Mouse (Mus musculus): ENCODE measurements at regions not wholly inside any gene's neighbourhood (a gene's known extent, or its start where the extent isn't known, plus 50 kb on each side); places are given as distances from the start of the nearest gene placed in this dataset.

DNA sequence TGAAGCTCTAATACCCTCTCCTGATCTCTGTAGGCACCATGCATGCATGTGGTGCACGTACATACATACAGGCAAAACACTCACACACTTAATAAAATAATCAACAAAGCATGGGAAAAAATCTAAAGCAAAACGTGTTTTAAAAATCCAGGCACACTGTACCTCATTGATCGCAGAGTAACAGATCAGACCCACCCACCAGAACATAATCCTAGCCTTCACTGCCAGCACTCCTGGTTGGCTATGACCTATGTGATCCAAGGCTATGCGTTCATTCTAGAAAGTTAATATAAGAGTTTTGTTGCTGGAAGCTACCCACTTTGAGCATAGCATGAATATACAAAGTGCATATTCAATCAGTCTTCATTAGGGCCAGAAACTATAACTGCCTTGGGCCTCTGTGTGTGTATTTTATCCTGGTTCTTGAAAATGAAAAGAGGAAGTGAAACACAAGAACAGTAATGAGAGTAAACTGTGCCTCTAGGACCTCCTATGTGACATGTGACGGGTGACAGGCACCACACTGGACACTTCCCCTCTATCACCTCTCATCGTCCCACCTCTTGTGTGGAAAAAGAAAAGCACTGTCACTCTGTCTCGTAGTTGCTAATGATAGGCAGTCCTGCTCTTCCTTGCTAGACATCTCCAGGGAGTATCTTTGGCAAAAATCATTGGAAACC, 297.9 kb downstream of the Ipo11 start:
- ATAC-seq (replicated peaks; ENCODE audit: low FRiP score) = no peak
- H3K4me1 ChIP-seq (replicated peaks; ENCODE audit: control insufficient read depth, insufficient read depth, low read length) = no peaks in the 10 kb centered on the region
- no peak overlapping the region for H3K4me3 ChIP-seq (ENCODE audit: low read depth, low read length)
- H3K36me3 ChIP-seq (ENCODE audit: control insufficient read depth, insufficient read depth, low read length) = no peaks in the 10 kb centered on the region
- H3K27ac ChIP-seq (ENCODE audit: low read depth, low read length) = no peak overlapping the region
- no peak for DNase-seq (ENCODE audit: low spot score)
- no peaks in the 10 kb centered on the region for H3K27me3 ChIP-seq (replicated peaks; ENCODE audit: control insufficient read depth, insufficient read depth, low read length)
- WGBS = 66% methylated on average over 7 of the region's 7 CpGs
- no peak overlapping the region for H3K9ac ChIP-seq (ENCODE audit: low read depth, low read length)
- no peak overlapping the region for H3K4me2 ChIP-seq
- no peaks in the 10 kb centered on the region for H3K9me3 ChIP-seq (ENCODE audit: control insufficient read depth, low read length)

DNA sequence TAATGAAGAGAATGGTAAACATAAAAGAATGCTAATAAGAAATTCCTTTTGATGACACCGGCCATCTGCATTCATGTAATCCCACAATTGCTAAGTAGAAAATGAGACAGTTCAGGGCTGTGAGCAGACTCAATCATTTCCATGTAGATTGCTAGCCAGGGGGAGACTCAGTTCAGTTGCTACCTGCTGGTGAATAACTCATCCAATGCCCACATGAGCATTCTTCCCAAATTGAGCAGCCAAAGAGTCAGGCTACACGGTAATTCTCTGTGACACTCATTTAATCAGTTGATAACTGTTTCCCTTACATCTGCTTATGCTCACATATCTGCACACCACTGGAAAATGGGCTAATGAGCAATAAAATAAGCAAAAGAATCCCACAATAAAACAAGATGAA, 345.0 kb downstream of the Ipo11 start:
- H3K36me3 ChIP-seq (ENCODE audit: control insufficient read depth, insufficient read depth, low read length) = no peaks in the 10 kb centered on the region
- H3K4me3 ChIP-seq (ENCODE audit: low read depth, low read length) = no peak overlapping the region
- H3K9me3 ChIP-seq (ENCODE audit: control insufficient read depth, low read length) = no peaks in the 10 kb centered on the region
- H3K4me1 ChIP-seq (replicated peaks; ENCODE audit: control insufficient read depth, insufficient read depth, low read length) = no peaks in the 10 kb centered on the region
- DNase-seq (ENCODE audit: low spot score) = no peak
- 68% methylated on average over 2 of the region's 2 CpGs for WGBS
- ATAC-seq (replicated peaks; ENCODE audit: low FRiP score) = no peak
- no peaks in the 10 kb centered on the region for H3K27me3 ChIP-seq (replicated peaks; ENCODE audit: control insufficient read depth, insufficient read depth, low read length)
- no peak overlapping the region for H3K4me2 ChIP-seq
- no peak overlapping the region for H3K27ac ChIP-seq (ENCODE audit: low read depth, low read length)
- H3K9ac ChIP-seq (ENCODE audit: low read depth, low read length) = no peak overlapping the region

DNA sequence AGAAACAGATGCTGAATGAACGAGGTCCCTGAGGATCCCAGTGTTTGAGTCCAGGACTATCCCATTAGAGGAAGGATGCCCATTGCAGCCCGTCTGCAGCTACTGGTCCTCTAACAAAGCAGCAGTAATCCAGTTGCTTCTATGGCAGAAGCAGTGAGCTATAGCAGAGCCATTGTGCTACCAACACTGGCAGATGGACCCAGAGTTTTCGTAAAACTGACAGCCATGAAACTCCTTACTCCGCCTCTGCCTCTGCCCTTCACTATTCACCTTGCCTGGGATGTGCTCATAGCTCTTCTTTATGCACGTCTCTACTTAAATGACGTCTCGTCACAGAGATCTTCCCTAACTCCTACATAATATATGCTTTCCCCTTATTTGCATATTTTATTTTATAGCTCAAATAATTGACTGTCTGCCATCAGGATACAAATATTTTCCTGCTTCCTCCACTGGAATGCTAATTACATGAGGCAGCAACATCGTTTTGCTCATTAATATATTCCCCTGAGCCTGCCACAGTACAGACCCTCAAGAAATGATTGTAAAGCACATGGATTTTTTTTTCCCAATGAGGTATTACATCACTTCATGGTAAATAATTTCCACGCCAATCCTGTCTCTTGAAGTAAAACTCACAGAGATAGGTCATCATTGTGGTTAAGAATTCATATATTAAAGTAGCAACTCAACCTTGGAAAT, 368.9 kb downstream of the Ipo11 start:
- no peak overlapping the region for H3K27ac ChIP-seq (ENCODE audit: low read depth, low read length)
- H3K27me3 ChIP-seq (replicated peaks; ENCODE audit: control insufficient read depth, insufficient read depth, low read length) = no peaks in the 10 kb centered on the region
- H3K4me1 ChIP-seq (replicated peaks; ENCODE audit: control insufficient read depth, insufficient read depth, low read length) = no peaks in the 10 kb centered on the region
- no peaks in the 10 kb centered on the region for H3K9me3 ChIP-seq (ENCODE audit: control insufficient read depth, low read length)
- WGBS = 79% methylated on average over 9 of the region's 9 CpGs
- H3K36me3 ChIP-seq (ENCODE audit: control insufficient read depth, insufficient read depth, low read length) = no peaks in the 10 kb centered on the region
- DNase-seq (ENCODE audit: low spot score) = no peak
- no peak for ATAC-seq (replicated peaks; ENCODE audit: low FRiP score)
- no peak overlapping the region for H3K4me2 ChIP-seq
- no peak overlapping the region for H3K4me3 ChIP-seq (ENCODE audit: low read depth, low read length)
- no peak overlapping the region for H3K9ac ChIP-seq (ENCODE audit: low read depth, low read length)

DNA sequence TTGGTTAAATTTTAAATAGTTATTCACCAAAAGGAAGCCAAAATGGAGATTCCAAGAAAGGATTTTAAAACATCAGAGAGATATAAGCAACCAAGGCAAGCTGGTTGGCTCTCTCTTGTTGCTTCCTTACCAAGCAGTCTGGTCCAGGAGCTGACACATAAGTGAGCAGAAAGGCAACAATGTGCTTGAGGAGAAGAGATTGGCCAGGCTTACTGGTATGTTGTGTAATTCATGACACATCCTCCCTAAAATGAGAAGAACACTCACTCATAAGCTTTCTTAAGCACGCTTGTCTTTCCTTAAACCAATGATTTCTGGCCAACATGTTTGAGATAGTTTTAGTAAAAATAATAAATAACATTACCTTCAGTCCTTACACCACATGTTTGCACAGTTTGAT, 374.2 kb downstream of the Ipo11 start:
- H3K4me1 ChIP-seq (replicated peaks; ENCODE audit: control insufficient read depth, insufficient read depth, low read length) = no peaks in the 10 kb centered on the region
- H3K9me3 ChIP-seq (ENCODE audit: control insufficient read depth, low read length) = no peaks in the 10 kb centered on the region
- no peak overlapping the region for H3K4me2 ChIP-seq
- H3K36me3 ChIP-seq (ENCODE audit: control insufficient read depth, insufficient read depth, low read length) = no peaks in the 10 kb centered on the region
- ATAC-seq (replicated peaks; ENCODE audit: low FRiP score) (no peak), DNase-seq (ENCODE audit: low spot score) (no peak)
- H3K4me3 ChIP-seq (ENCODE audit: low read depth, low read length) = no peak overlapping the region
- 77% methylated on average over 1 of the region's 1 CpGs for WGBS
- H3K9ac ChIP-seq (ENCODE audit: low read depth, low read length) = no peak overlapping the region
- no peaks in the 10 kb centered on the region for H3K27me3 ChIP-seq (replicated peaks; ENCODE audit: control insufficient read depth, insufficient read depth, low read length)
- no peak overlapping the region for H3K27ac ChIP-seq (ENCODE audit: low read depth, low read length)

DNA sequence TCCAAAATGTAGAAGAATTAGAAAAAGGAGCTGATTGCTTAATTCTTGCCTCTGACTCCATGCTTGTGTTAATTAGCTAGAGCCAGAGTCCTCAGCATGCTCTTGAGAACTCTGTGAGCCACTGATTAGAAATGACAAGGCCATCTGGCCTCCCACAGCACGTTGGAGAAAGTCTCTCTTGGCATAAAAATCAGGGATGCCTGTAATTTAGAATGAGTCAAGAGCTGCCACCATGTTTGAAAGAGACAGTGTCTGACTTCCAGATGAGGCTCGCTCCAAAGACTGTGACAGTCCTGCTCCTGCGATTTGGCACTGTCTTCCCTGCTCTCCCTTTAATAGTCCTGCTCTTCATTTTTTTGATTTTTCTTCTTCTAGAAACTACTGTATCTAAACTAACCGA, 374.6 kb downstream of the Ipo11 start:
- ATAC-seq (replicated peaks; ENCODE audit: low FRiP score) = no peak
- DNase-seq (ENCODE audit: low spot score) = no peak
- Histone ChIP-seq H3K4me1 (replicated peaks; ENCODE audit: control insufficient read depth, insufficient read depth, low read length) (no peaks in the 10 kb centered on the region), H3K4me3 (ENCODE audit: low read depth, low read length) (no peak overlapping the region), H3K9me3 (ENCODE audit: control insufficient read depth, low read length) (no peaks in the 10 kb centered on the region), H3K9ac (ENCODE audit: low read depth, low read length) (no peak overlapping the region), H3K36me3 (ENCODE audit: control insufficient read depth, insufficient read depth, low read length) (no peaks in the 10 kb centered on the region), H3K27me3 (replicated peaks; ENCODE audit: control insufficient read depth, insufficient read depth, low read length) (no peaks in the 10 kb centered on the region), H3K4me2 (no peak overlapping the region), H3K27ac (ENCODE audit: low read depth, low read length) (no peak overlapping the region)
- 67% methylated on average over 4 of the region's 4 CpGs for WGBS

DNA sequence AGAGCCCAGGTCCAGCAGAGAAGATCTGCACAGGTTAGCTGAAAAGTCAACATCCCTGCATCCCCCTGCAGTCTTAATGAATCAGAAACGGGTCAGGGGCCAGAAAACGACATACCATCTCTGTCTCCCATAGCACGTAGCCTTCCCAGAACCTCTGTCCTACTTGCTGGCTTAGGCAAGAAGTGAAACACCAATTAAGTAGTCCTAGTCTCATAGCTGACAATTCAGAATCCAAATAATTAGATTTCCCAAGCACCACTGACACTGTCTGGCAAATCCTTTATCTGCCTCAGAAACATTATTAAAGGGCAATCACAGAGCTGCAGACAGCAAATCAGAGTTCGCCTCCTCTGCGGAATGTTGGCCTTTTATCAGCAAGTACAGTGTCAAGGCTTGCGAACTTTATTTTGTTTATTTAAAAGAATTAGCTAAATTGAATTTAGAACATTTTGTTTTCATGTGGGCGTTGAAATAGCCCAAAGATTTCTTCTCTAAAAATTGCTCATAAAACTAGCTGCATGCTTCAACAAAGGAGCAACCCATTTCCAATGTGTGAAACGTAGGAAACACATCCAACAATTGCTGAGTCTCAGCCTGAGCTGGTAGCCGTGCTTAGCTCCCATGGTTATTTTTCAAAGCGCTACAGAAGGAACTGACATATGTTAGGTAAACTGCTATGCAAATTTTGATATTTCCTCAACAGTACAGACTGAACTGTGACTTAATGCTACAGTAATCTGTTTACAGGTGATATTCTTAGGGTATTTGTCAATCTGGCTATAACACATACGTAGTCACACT, 411.2 kb downstream of the Ipo11 start:
- DNase-seq (ENCODE audit: low spot score) = no peak
- ATAC-seq (replicated peaks; ENCODE audit: low FRiP score) = no peak
- Histone ChIP-seq H3K4me3 (ENCODE audit: low read depth, low read length) (no peak overlapping the region), H3K9ac (ENCODE audit: low read depth, low read length) (no peak overlapping the region), H3K36me3 (ENCODE audit: control insufficient read depth, insufficient read depth, low read length) (no peaks in the 10 kb centered on the region), H3K27me3 (replicated peaks; ENCODE audit: control insufficient read depth, insufficient read depth, low read length) (no peaks in the 10 kb centered on the region), H3K9me3 (ENCODE audit: control insufficient read depth, low read length) (no peaks in the 10 kb centered on the region), H3K4me2 (no peak overlapping the region), H3K4me1 (replicated peaks; ENCODE audit: control insufficient read depth, insufficient read depth, low read length) (no peaks in the 10 kb centered on the region), H3K27ac (ENCODE audit: low read depth, low read length) (no peak overlapping the region)
- WGBS = 66% methylated on average over 11 of the region's 11 CpGs

DNA sequence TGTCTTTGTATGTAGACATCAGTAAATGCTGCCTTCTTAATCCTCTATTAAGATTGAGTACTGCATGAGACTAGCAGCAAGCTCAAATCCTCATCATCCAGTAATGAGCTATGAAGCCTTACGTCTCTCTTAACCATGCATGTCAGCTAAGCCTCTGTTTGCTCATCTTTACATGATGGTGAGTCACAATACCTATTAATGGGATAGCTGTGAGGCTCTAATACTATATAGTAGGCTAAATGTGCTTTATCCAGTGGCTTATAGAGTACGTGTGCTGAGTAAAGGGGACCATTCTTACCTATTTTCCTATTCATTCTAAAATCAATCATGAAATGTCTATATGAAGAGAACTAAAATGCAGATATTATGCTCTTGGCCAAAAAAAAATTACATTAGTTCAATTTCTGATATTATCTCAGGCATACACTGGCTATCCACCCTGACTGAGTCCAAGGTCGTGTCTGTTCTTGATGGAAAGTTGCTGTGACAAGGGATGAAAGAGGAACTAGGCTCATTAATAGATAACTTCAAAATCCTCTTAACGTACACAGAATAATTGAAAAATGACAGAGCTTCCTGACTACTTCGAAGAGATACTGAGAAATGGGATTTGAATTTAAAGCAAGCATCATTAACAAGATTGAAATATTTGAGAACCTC, 422.1 kb downstream of the Ipo11 start:
- Histone ChIP-seq H3K27ac (ENCODE audit: low read depth, low read length) (no peak overlapping the region), H3K9ac (ENCODE audit: low read depth, low read length) (no peak overlapping the region), H3K36me3 (ENCODE audit: control insufficient read depth, insufficient read depth, low read length) (no peaks in the 10 kb centered on the region), H3K9me3 (ENCODE audit: control insufficient read depth, low read length) (no peaks in the 10 kb centered on the region), H3K4me2 (no peak overlapping the region), H3K4me1 (replicated peaks; ENCODE audit: control insufficient read depth, insufficient read depth, low read length) (no peaks in the 10 kb centered on the region), H3K27me3 (replicated peaks; ENCODE audit: control insufficient read depth, insufficient read depth, low read length) (no peaks in the 10 kb centered on the region), H3K4me3 (ENCODE audit: low read depth, low read length) (no peak overlapping the region)
- ATAC-seq (replicated peaks; ENCODE audit: low FRiP score) = no peak
- 72% methylated on average over 5 of the region's 5 CpGs for WGBS
- DNase-seq (ENCODE audit: low spot score) = no peak

DNA sequence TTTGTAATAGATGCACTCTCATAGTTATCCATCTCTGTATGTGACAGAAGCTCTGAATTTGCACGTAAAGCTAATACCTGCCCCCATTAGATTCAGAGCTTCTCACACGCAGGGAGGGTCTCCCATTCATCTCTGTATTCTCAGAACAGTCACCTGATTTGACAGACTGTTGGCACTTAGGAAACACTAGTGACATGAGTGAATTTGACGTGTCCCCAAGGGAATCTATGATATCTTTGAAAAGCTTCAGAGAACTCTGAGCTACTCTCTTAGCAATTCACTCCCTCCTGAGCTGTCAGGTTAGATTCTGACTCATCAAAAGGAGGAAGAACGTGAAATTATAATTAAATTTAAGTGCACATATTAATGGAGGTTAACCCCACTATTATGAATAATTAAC, 423.1 kb downstream of the Ipo11 start:
- Histone ChIP-seq H3K36me3 (ENCODE audit: control insufficient read depth, insufficient read depth, low read length) (no peaks in the 10 kb centered on the region), H3K27me3 (replicated peaks; ENCODE audit: control insufficient read depth, insufficient read depth, low read length) (no peaks in the 10 kb centered on the region), H3K27ac (ENCODE audit: low read depth, low read length) (no peak overlapping the region), H3K9ac (ENCODE audit: low read depth, low read length) (no peak overlapping the region), H3K4me2 (no peak overlapping the region), H3K4me3 (ENCODE audit: low read depth, low read length) (no peak overlapping the region), H3K9me3 (ENCODE audit: control insufficient read depth, low read length) (no peaks in the 10 kb centered on the region), H3K4me1 (replicated peaks; ENCODE audit: control insufficient read depth, insufficient read depth, low read length) (no peaks in the 10 kb centered on the region)
- ATAC-seq (replicated peaks; ENCODE audit: low FRiP score) = no peak
- 69% methylated on average over 4 of the region's 4 CpGs for WGBS
- DNase-seq (ENCODE audit: low spot score) = no peak

Measured in liver, embryonic 11.5 days (tissue).